Mouse (Mus musculus) G1E (cell line): ENCODE data around the gene Eipr1.

Experiments
- CTCF ChIP-seq: IDR thresholded peaks from 2 replicates; pipeline ENCODE4 v1.5.1; 2012; ENCODE audit warnings: low read depth, low read length, inconsistent platforms, mixed read lengths
- GATA1 ChIP-seq: IDR thresholded peaks from 2 replicates; pipeline ENCODE4 v1.6.1; 2012; ENCODE audit warnings: borderline replicate concordance, low read length, inconsistent platforms, mixed read lengths
- GATA2 ChIP-seq: IDR thresholded peaks from 2 replicates; pipeline ENCODE4 v1.6.1; 2012; ENCODE audit warnings: low read depth, low read length, inconsistent platforms, borderline replicate concordance
- TAL1 ChIP-seq: conservative IDR thresholded peaks from 2 replicates; pipeline ENCODE4 v1.6.1; 2012; ENCODE audit warnings: low read depth, low read length, inconsistent platforms, mixed read lengths

- TF ChIP-seq TAL1 (no peak), CTCF (no peak), GATA2 (no peak), GATA1 (no peak)
These were observed 117.2 kb downstream of the Eipr1 start for GRCm38 (mm10) chr12:28868794-28869193.
